Mouse (Mus musculus) liver, embryonic 16.5 days (tissue): ENCODE results near the gene Vps41. TPM values are rescaled to one million over a fixed set of nuclear protein-coding genes. Genes with fewer than 3 reads are reported as not detected.

ENCODE experiments used
- ATAC-seq: fragments of 200-750 bp; cut with Nextera tagmentation; 2 replicates; pipeline ENCODE4 v1.8.0; 2017; ENCODE audit warnings: low read depth, mild to moderate bottlenecking, moderate number of reproducible peaks, moderate library complexity
- H3K27ac ChIP-seq: fragments of 300-500 bp; sonication (generic); 2 replicates; pipeline ENCODE4 v1.5.1; 2014; ENCODE audit warnings: mild to moderate bottlenecking, low read length
- H3K27me3 ChIP-seq: fragments of 300-500 bp; sonication (generic); 2 replicates; pipeline ENCODE4 v1.6.1; 2014; ENCODE audit warnings: low read depth, low read length, mixed read lengths; ENCODE audit not compliant: control insufficient read depth, insufficient read depth
- H3K36me3 ChIP-seq: fragments of 300-500 bp; sonication (generic); 2 replicates; pipeline ENCODE4 v1.6.1; 2014; ENCODE audit warnings: mild to moderate bottlenecking; ENCODE audit not compliant: control insufficient read depth, insufficient read depth
- H3K4me1 ChIP-seq: fragments of 300-500 bp; sonication (generic); 2 replicates; pipeline ENCODE4 v1.6.1; 2014; ENCODE audit warnings: low read depth, low read length, mixed read lengths; ENCODE audit not compliant: control insufficient read depth
- H3K4me2 ChIP-seq: fragments of 300-500 bp; sonication (generic); 2 replicates; pipeline ENCODE4 v1.6.1; 2014; ENCODE audit warnings: low read depth, low read length, mixed read lengths
- H3K4me3 ChIP-seq: fragments of 300-500 bp; sonication (generic); 2 replicates; pipeline ENCODE4 v1.5.1; 2014; ENCODE audit warnings: low read depth, mild to moderate bottlenecking, low read length
- H3K9ac ChIP-seq: fragments of 300-500 bp; sonication (generic); 2 replicates; pipeline ENCODE4 v1.6.1; 2014; ENCODE audit warnings: low read depth, low read length
- H3K9me3 ChIP-seq: fragments of 300-500 bp; sonication (generic); replicated peaks from 2 replicates; pipeline ENCODE4 v1.6.1; 2016; ENCODE audit warnings: low read length; ENCODE audit not compliant: control insufficient read depth
- WGBS: fragments of 180-500 bp; shearing (Covaris S2); extraction: QIAGEN DNeasy Blood & Tissue Kit; methylation state at CpG from one replicate; pipeline ENCODE4 v1.1.7; 2014; ENCODE audit not compliant: insufficient replicate concordance; 5-methylcytosine and 5-hydroxymethylcytosine counted together
- polyA plus RNA-seq: library from polyadenylated mRNA; unstranded; fragments of >200 nt; fragmentation: Nextera tagmentation; extraction: Ambion mirVana; gene quantifications from 2 replicates; pipeline ENCODE4 v1.2.1, GENCODE M21; 2015

The Vps41 gene
- polyA plus RNA-seq, 1 experiment from 2014 or later, result 20.4 TPM

- Histone ChIP-seq H3K4me1 (no peaks in the 10 kb centered on the region), H3K27me3 (no peaks in the 10 kb centered on the region), H3K4me2 (no peak overlapping the region), H3K9me3 (no peaks in the 10 kb centered on the region), H3K27ac (no peak overlapping the region), H3K4me3 (no peak overlapping the region), H3K36me3 (no peaks in the 10 kb centered on the region), H3K9ac (no peak overlapping the region)
- no peak for ATAC-seq
- WGBS, result 90% methylated on average over 1 of the region's 1 CpGs
Measured at GRCm38 (mm10) chr13:18843546-18843945, 126.5 kb downstream of the Vps41 start.

- WGBS, result 60% methylated on average over 3 of the region's 3 CpGs
- no peak overlapping the region for H3K4me2 ChIP-seq
- H3K36me3 ChIP-seq, result no peaks in the 10 kb centered on the region
- H3K4me1 ChIP-seq, result no peaks in the 10 kb centered on the region
- no peak for ATAC-seq
- no peaks in the 10 kb centered on the region for H3K27me3 ChIP-seq
- H3K9ac ChIP-seq, result no peak overlapping the region
- H3K4me3 ChIP-seq, result no peak overlapping the region
- H3K9me3 ChIP-seq, result no peaks in the 10 kb centered on the region
- no peak overlapping the region for H3K27ac ChIP-seq
Measured at GRCm38 (mm10) chr13:18847386-18847785, 130.3 kb downstream of the Vps41 start.

- Histone ChIP-seq H3K36me3 (no peaks in the 10 kb centered on the region), H3K9ac (no peak overlapping the region), H3K4me1 (no peaks in the 10 kb centered on the region), H3K27me3 (no peaks in the 10 kb centered on the region), H3K4me2 (no peak overlapping the region), H3K27ac (no peak overlapping the region), H3K4me3 (no peak overlapping the region), H3K9me3 (no peaks in the 10 kb centered on the region)
- no peak for ATAC-seq
Measured at GRCm38 (mm10) chr13:18849563-18849962, 132.5 kb downstream of the Vps41 start.

GRCm38 (mm10) chr13:18851182-18851581 is 134.1 kb downstream of the Vps41 start:
- H3K9ac ChIP-seq, result no peak overlapping the region
- H3K4me3 ChIP-seq, result no peak overlapping the region
- no peaks in the 10 kb centered on the region for H3K9me3 ChIP-seq
- H3K4me1 ChIP-seq, result no peaks in the 10 kb centered on the region
- no peaks in the 10 kb centered on the region for H3K36me3 ChIP-seq
- no peak for ATAC-seq
- H3K4me2 ChIP-seq, result no peak overlapping the region
- WGBS, result 63% methylated on average over 4 of the region's 4 CpGs
- H3K27ac ChIP-seq, result no peak overlapping the region
- no peaks in the 10 kb centered on the region for H3K27me3 ChIP-seq

GRCm38 (mm10) chr13:18852718-18853117 is 135.6 kb downstream of the Vps41 start:
- no peak overlapping the region for H3K4me3 ChIP-seq
- no peak overlapping the region for H3K4me2 ChIP-seq
- no peaks in the 10 kb centered on the region for H3K4me1 ChIP-seq
- 77% methylated on average over 8 of the region's 8 CpGs for WGBS
- no peaks in the 10 kb centered on the region for H3K27me3 ChIP-seq
- H3K27ac ChIP-seq, result no peak overlapping the region
- no peak for ATAC-seq
- H3K9me3 ChIP-seq, result no peaks in the 10 kb centered on the region
- no peaks in the 10 kb centered on the region for H3K36me3 ChIP-seq
- H3K9ac ChIP-seq, result no peak overlapping the region

- Histone ChIP-seq H3K9me3 (no peaks in the 10 kb centered on the region), H3K4me2 (no peak overlapping the region), H3K9ac (no peak overlapping the region), H3K4me1 (no peaks in the 10 kb centered on the region), H3K36me3 (no peaks in the 10 kb centered on the region), H3K27ac (no peak overlapping the region), H3K27me3 (no peaks in the 10 kb centered on the region), H3K4me3 (no peak overlapping the region)
- 72% methylated on average over 8 of the region's 8 CpGs for WGBS
- ATAC-seq, result no peak
Measured at GRCm38 (mm10) chr13:18856026-18856802, 139.1 kb downstream of the Vps41 start.

GRCm38 (mm10) chr13:18858183-18858582 is 141.1 kb downstream of the Vps41 start:
- Histone ChIP-seq H3K4me1 (no peaks in the 10 kb centered on the region), H3K4me3 (no peak overlapping the region), H3K36me3 (no peaks in the 10 kb centered on the region), H3K27ac (no peak overlapping the region), H3K27me3 (no peaks in the 10 kb centered on the region), H3K4me2 (no peak overlapping the region), H3K9ac (no peak overlapping the region), H3K9me3 (no peaks in the 10 kb centered on the region)
- no peak for ATAC-seq
- 63% methylated on average over 4 of the region's 4 CpGs for WGBS

GRCm38 (mm10) chr13:18859389-18859788 is 142.3 kb downstream of the Vps41 start:
- no peak for ATAC-seq
- 85% methylated on average over 3 of the region's 3 CpGs for WGBS
- Histone ChIP-seq H3K9me3 (no peaks in the 10 kb centered on the region), H3K4me1 (no peaks in the 10 kb centered on the region), H3K27me3 (no peaks in the 10 kb centered on the region), H3K4me3 (no peak overlapping the region), H3K36me3 (no peaks in the 10 kb centered on the region), H3K9ac (no peak overlapping the region), H3K4me2 (no peak overlapping the region), H3K27ac (no peak overlapping the region)

GRCm38 (mm10) chr13:18868030-18868490 is 151.0 kb downstream of the Vps41 start:
- Histone ChIP-seq H3K36me3 (no peaks in the 10 kb centered on the region), H3K27ac (no peak overlapping the region), H3K4me3 (no peak overlapping the region), H3K4me1 (no peaks in the 10 kb centered on the region), H3K4me2 (no peak overlapping the region), H3K27me3 (no peaks in the 10 kb centered on the region), H3K9me3 (no peaks in the 10 kb centered on the region), H3K9ac (no peak overlapping the region)
- WGBS, result 52% methylated on average over 5 of the region's 5 CpGs
- no peak; the same call in 1 of the 2 replicates for ATAC-seq
